Mouse (Mus musculus): ENCODE measurements around the gene Cluh. TPM values are rescaled to one million over a fixed set of nuclear protein-coding genes. Genes with fewer than 3 reads are reported as not detected.

Gene Cluh
- polyA plus RNA-seq, 2 experiments = 14.3 to 29.5 TPM

- Histone ChIP-seq H3K9me3 (ENCODE audit: control insufficient read depth, low read length) (no peaks in the 10 kb centered on the region), H3K27ac (peak overlapping the region; percentile 49; the same call in 1 of the 2 replicates), H3K4me1 (replicated peaks; ENCODE audit: control insufficient read depth in 2 of 2, insufficient read depth in 2 of 2, low read length in 1 of 2) (peaks cover 27 to 51% of the 10 kb centered on the region in 2 experiments), H3K9ac (replicated peaks) (no peak overlapping the region), H3K4me2 (ENCODE audit: low read depth) (peak overlapping the region; percentile 72; the same call in 1 of the 2 replicates), H3K36me3 (replicated peaks; ENCODE audit: control insufficient read depth, insufficient read depth, low read depth) (peaks cover 27% of the 10 kb centered on the region), H3K27me3 (ENCODE audit: control insufficient read depth, insufficient read depth, low read length) (peaks cover 10% of the 10 kb centered on the region), H3K4me3 (ENCODE audit: insufficient read depth in 1 of 2, low read depth in 2 of 2, low read length in 2 of 2) (no peak overlapping the region)
- 80% methylated on average over 6 of the region's 6 CpGs for WGBS (ENCODE audit: insufficient replicate concordance)
- TF ChIP-seq CTCF (IDR thresholded peaks at IDR 0.05; ENCODE audit: low read depth) (no peak), EP300 (IDR thresholded peaks at IDR 0.05; ENCODE audit: low read depth) (no peak)
- no peak for ATAC-seq (ENCODE audit: insufficient read depth)
- DNase-seq (ENCODE audit: low read depth in 3 of 3, low spot score in 3 of 3) = no peak
Observed at GRCm38 (mm10) chr11:74623693-74624092, 25.6 kb upstream of the Cluh start.

- Histone ChIP-seq H3K27me3 (ENCODE audit: control insufficient read depth, insufficient read depth, low read length) (0 out of 2 replicates have a peak, but pooled peaks cover 1% of the 10 kb centered on the region), H3K4me1 (replicated peaks; ENCODE audit: control insufficient read depth in 2 of 2, insufficient read depth in 2 of 2, low read length in 1 of 2) (peaks cover 27 to 48% of the 10 kb centered on the region in 2 experiments), H3K36me3 (replicated peaks; ENCODE audit: control insufficient read depth, insufficient read depth, low read depth) (peaks cover 36% of the 10 kb centered on the region), H3K9ac (replicated peaks) (no peak overlapping the region), H3K4me2 (ENCODE audit: low read depth) (no peak overlapping the region), H3K27ac (no peak overlapping the region), H3K9me3 (ENCODE audit: control insufficient read depth, low read length) (no peaks in the 10 kb centered on the region), H3K4me3 (ENCODE audit: insufficient read depth in 1 of 2, low read depth in 2 of 2, low read length in 2 of 2) (no peak overlapping the region)
- ATAC-seq (ENCODE audit: insufficient read depth) = no peak
- no peak for TF ChIP-seq CTCF (IDR thresholded peaks at IDR 0.05; ENCODE audit: low read depth)
- no peak for TF ChIP-seq EP300 (IDR thresholded peaks at IDR 0.05; ENCODE audit: low read depth)
- no peak for DNase-seq (ENCODE audit: low read depth in 3 of 3, low spot score in 3 of 3)
Observed at GRCm38 (mm10) chr11:74625333-74625732, 24.0 kb upstream of the Cluh start.

- Histone ChIP-seq H3K4me3 (ENCODE audit: insufficient read depth in 1 of 2, low read depth in 2 of 2, low read length in 2 of 2) (no peak overlapping the region), H3K9ac (replicated peaks) (no peak overlapping the region), H3K27ac (no peak overlapping the region), H3K4me1 (replicated peaks; ENCODE audit: control insufficient read depth in 2 of 2, insufficient read depth in 2 of 2, low read length in 1 of 2) (peaks cover 14 to 29% of the 10 kb centered on the region in 2 experiments), H3K27me3 (ENCODE audit: control insufficient read depth, insufficient read depth, low read length) (no peaks in the 10 kb centered on the region), H3K9me3 (ENCODE audit: control insufficient read depth, low read length) (no peaks in the 10 kb centered on the region), H3K4me2 (ENCODE audit: low read depth) (no peak overlapping the region), H3K36me3 (replicated peaks; ENCODE audit: control insufficient read depth, insufficient read depth, low read depth) (peaks cover 43% of the 10 kb centered on the region)
- WGBS (ENCODE audit: insufficient replicate concordance) = 79% methylated on average over 3 of the region's 3 CpGs
- ATAC-seq (ENCODE audit: insufficient read depth) (no peak), DNase-seq (ENCODE audit: low read depth in 3 of 3, low spot score in 3 of 3) (no peak)
- no peak for TF ChIP-seq CTCF (IDR thresholded peaks at IDR 0.05; ENCODE audit: low read depth)
- no peak for TF ChIP-seq EP300 (IDR thresholded peaks at IDR 0.05; ENCODE audit: low read depth)
Observed at GRCm38 (mm10) chr11:74627481-74627880, 21.8 kb upstream of the Cluh start.

- TF ChIP-seq EP300 (IDR thresholded peaks at IDR 0.05; ENCODE audit: low read depth) = no peak
- no peak for TF ChIP-seq CTCF (IDR thresholded peaks at IDR 0.05; ENCODE audit: low read depth)
- no peak overlapping the region for H3K9ac ChIP-seq (replicated peaks)
- H3K4me1 ChIP-seq (replicated peaks; ENCODE audit: control insufficient read depth in 2 of 2, insufficient read depth in 2 of 2, low read length in 1 of 2) = no peaks in the 10 kb centered on the region
- no peak for ATAC-seq (ENCODE audit: insufficient read depth)
- no peaks in the 10 kb centered on the region for H3K9me3 ChIP-seq (ENCODE audit: control insufficient read depth, low read length)
- WGBS (ENCODE audit: insufficient replicate concordance) = 56% methylated on average over 7 of the region's 7 CpGs
- peaks cover 33% of the 10 kb centered on the region for H3K36me3 ChIP-seq (replicated peaks; ENCODE audit: control insufficient read depth, insufficient read depth, low read depth)
- no peak overlapping the region for H3K27ac ChIP-seq
- no peak for DNase-seq (ENCODE audit: low read depth in 3 of 3, low spot score in 3 of 3)
- H3K4me2 ChIP-seq (ENCODE audit: low read depth) = no peak overlapping the region
- H3K4me3 ChIP-seq (ENCODE audit: insufficient read depth in 1 of 2, low read depth in 2 of 2, low read length in 2 of 2) = no peak overlapping the region
- H3K27me3 ChIP-seq (ENCODE audit: control insufficient read depth, insufficient read depth, low read length) = peaks cover 9% of the 10 kb centered on the region
Observed at GRCm38 (mm10) chr11:74631880-74632789, 17.2 kb upstream of the Cluh start.

- no peak for TF ChIP-seq EP300 (IDR thresholded peaks at IDR 0.05; ENCODE audit: low read depth)
- TF ChIP-seq CTCF (IDR thresholded peaks at IDR 0.05; ENCODE audit: low read depth) = peak; percentile 93
Observed at GRCm38 (mm10) chr11:74634490-74635275, 14.6 kb upstream of the Cluh start.

More at GRCm38 (mm10) chr11:74634490-74635275, 14.6 kb upstream of the Cluh start:
- H3K9me3 ChIP-seq (ENCODE audit: control insufficient read depth, low read length) = no peaks in the 10 kb centered on the region
- ATAC-seq (ENCODE audit: insufficient read depth) (no peak), DNase-seq (ENCODE audit: low read depth in 3 of 3, low spot score in 3 of 3) (peak in 1 of 3 experiments; percentile 58)
- H3K4me1 ChIP-seq (replicated peaks; ENCODE audit: control insufficient read depth in 2 of 2, insufficient read depth in 2 of 2, low read length in 1 of 2) = peaks cover 0 to 8% of the 10 kb centered on the region in 2 experiments; a peak in 2 of 4 replicates
- peaks cover 34% of the 10 kb centered on the region for H3K36me3 ChIP-seq (replicated peaks; ENCODE audit: control insufficient read depth, insufficient read depth, low read depth)
- H3K27me3 ChIP-seq (ENCODE audit: control insufficient read depth, insufficient read depth, low read length) = peaks cover 35% of the 10 kb centered on the region
- WGBS (ENCODE audit: insufficient replicate concordance) = 56% methylated on average over 5 of the region's 5 CpGs
- H3K27ac ChIP-seq = no peak overlapping the region
- H3K4me3 ChIP-seq (ENCODE audit: insufficient read depth in 1 of 2, low read depth in 2 of 2, low read length in 2 of 2) = no peak overlapping the region
- H3K4me2 ChIP-seq (ENCODE audit: low read depth) = no peak overlapping the region
- H3K9ac ChIP-seq (replicated peaks) = no peak overlapping the region

Measured in liver, embryonic 14.5 days (tissue).